Mouse (Mus musculus) G1E (cell line): Measurements from ENCODE around the gene Adam23.

Experiments used
- CTCF ChIP-seq: IDR thresholded peaks from 2 replicates; pipeline ENCODE4 v1.5.1; 2012; ENCODE audit warnings: low read depth, low read length, inconsistent platforms, mixed read lengths
- GATA1 ChIP-seq: IDR thresholded peaks from 2 replicates; pipeline ENCODE4 v1.6.1; 2012; ENCODE audit warnings: borderline replicate concordance, low read length, inconsistent platforms, mixed read lengths
- POLR2AphosphoS5 ChIP-seq: IDR thresholded peaks from 2 replicates; pipeline ENCODE4 v1.6.1; 2012; ENCODE audit warnings: low read depth, low read length, inconsistent platforms; ENCODE audit not compliant: insufficient replicate concordance
- TAL1 ChIP-seq: conservative IDR thresholded peaks from 2 replicates; pipeline ENCODE4 v1.6.1; 2012; ENCODE audit warnings: low read depth, low read length, inconsistent platforms, mixed read lengths

DNA sequence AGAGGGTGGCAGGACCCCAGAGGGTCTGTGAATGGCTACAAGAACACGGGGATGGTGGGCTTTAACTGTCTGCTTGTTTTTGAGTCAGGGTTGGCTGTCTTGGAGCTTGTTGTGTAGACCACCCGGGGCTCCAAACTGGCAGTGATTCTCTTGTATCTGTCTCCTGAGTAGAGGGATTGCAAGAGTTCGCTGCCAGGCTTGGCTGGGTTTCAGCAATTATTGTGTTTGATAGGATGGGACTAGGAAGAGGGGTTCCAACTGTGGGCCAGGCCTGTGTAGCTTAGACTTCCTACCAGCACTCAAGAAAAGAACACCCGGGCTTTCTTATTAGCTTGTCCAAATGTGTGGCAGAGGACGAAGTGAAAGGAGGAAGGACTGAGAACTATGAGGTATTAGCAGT lies 44.6 kb upstream of the Adam23 start:
- TF ChIP-seq CTCF: no peak
- no peak for TF ChIP-seq GATA1
- TF ChIP-seq POLR2AphosphoS5: no peak
- TF ChIP-seq TAL1: no peak
